Mouse (Mus musculus) MEL (cell line): Measurements from ENCODE around the gene Pacsin1. TPM values are rescaled to one million over a fixed set of nuclear protein-coding genes. Genes with fewer than 3 reads are reported as not detected.
A peak's percentile ranks its signal among the peaks of the same experiment; 100 is the strongest.

Experiments used
- DNase-seq: peaks from one replicate; pipeline ENCODE4 v3.0.0; 2011; ENCODE audit warnings: low read depth, low spot score
- H3K27ac ChIP-seq: 2 replicates; pipeline ENCODE4 v1.5.1; 2012; ENCODE audit warnings: low read depth, mild to moderate bottlenecking, control low read depth, low read length, moderate library complexity; ENCODE audit not compliant: control insufficient read depth
- H3K27me3 ChIP-seq, 2 experiments: fragments of 150-350 bp in 1 of 2; sonication (generic) in 1 of 2; 2 replicates each; pipeline ENCODE4 v1.6.1; 2012; ENCODE audit warnings: low read length in 2 of 2, mild to moderate bottlenecking in 2 of 2, improper control_type of control experiment in 1 of 2, moderate library complexity in 1 of 2; ENCODE audit not compliant: insufficient read depth in 2 of 2, control insufficient read depth in 1 of 2
- H3K36me3 ChIP-seq, 2 experiments: 2 replicates each; pipeline ENCODE4 v1.6.1; 2012 to 2014; ENCODE audit warnings: low read length in 2 of 2, improper control_type of control experiment in 1 of 2, inconsistent platforms in 1 of 2, mild to moderate bottlenecking in 1 of 2; ENCODE audit not compliant: insufficient read depth in 2 of 2, control insufficient read depth in 1 of 2
- H3K4me1 ChIP-seq, 2 experiments: fragments of 150-350 bp in 1 of 2; sonication (generic) in 1 of 2; 2 replicates each; pipeline ENCODE4 v1.6.1; 2012; ENCODE audit warnings: low read length in 2 of 2, improper control_type of control experiment in 1 of 2, mild to moderate bottlenecking in 1 of 2; ENCODE audit not compliant: insufficient read depth in 2 of 2, control insufficient read depth in 1 of 2
- H3K4me3 ChIP-seq, 2 experiments: fragments of 150-350 bp in 1 of 2; sonication (generic) in 1 of 2; 2 replicates each; pipeline ENCODE4 v1.5.1; 2012; ENCODE audit warnings: low read depth in 2 of 2, low read length in 2 of 2, mild to moderate bottlenecking in 2 of 2, moderate library complexity in 2 of 2, control low read depth in 1 of 2, improper control_type of control experiment in 1 of 2; ENCODE audit not compliant: control insufficient read depth in 1 of 2, insufficient read depth in 1 of 2
- H3K79me2 ChIP-seq: 2 replicates; pipeline ENCODE4 v1.6.1; 2012; ENCODE audit warnings: mild to moderate bottlenecking, low read length, moderate library complexity; ENCODE audit not compliant: control insufficient read depth, poor library complexity, insufficient read depth
- H3K9ac ChIP-seq: 2 replicates; pipeline ENCODE4 v1.6.1; 2012; ENCODE audit warnings: low read depth, mild to moderate bottlenecking, control low read depth, low read length, moderate library complexity; ENCODE audit not compliant: control insufficient read depth, poor library complexity, severe bottlenecking
- H3K9me3 ChIP-seq: fragments of 150-350 bp; sonication (generic); replicated peaks from 2 replicates; pipeline ENCODE4 v1.6.1; 2012; ENCODE audit warnings: mild to moderate bottlenecking, low read length, improper control_type of control experiment, moderate library complexity; ENCODE audit not compliant: insufficient read depth
- CHD1 ChIP-seq: IDR thresholded peaks from 2 replicates; pipeline ENCODE4 v1.6.1; 2012; ENCODE audit warnings: low read depth, mild to moderate bottlenecking, inconsistent platforms, low read length, improper control_type of control experiment
- CHD2 ChIP-seq: IDR thresholded peaks from 2 replicates; pipeline ENCODE4 v1.6.1; 2011; ENCODE audit warnings: low read length, improper control_type of control experiment
- CTCF ChIP-seq, 3 experiments: IDR thresholded peaks in 2 of 3; conservative IDR thresholded peaks in 1 of 3; 2 replicates each; pipeline ENCODE4 v1.5.1; 2011 to 2012; ENCODE audit warnings: low read length in 3 of 3, low read depth in 2 of 3, mild to moderate bottlenecking in 2 of 3, improper control_type of control experiment in 1 of 3, inconsistent platforms in 1 of 3, mixed read lengths in 1 of 3, moderate library complexity in 1 of 3; ENCODE audit not compliant: control insufficient read depth in 1 of 3, insufficient read depth in 1 of 3, poor library complexity in 1 of 3, severe bottlenecking in 1 of 3
- E2F4 ChIP-seq: IDR thresholded peaks from 2 replicates; pipeline ENCODE4 v1.6.1; 2011; ENCODE audit warnings: low read depth, low read length, improper control_type of control experiment, borderline replicate concordance
- EP300 ChIP-seq, 2 experiments: IDR thresholded peaks; 2 replicates each; pipeline ENCODE4 v1.6.1; 2011; ENCODE audit warnings: improper control_type of control experiment in 2 of 2, low read length in 2 of 2, low read depth in 1 of 2, mild to moderate bottlenecking in 1 of 2
- ETS1 ChIP-seq: IDR thresholded peaks from 2 replicates; pipeline ENCODE4 v1.6.1; 2012; ENCODE audit warnings: low read depth, mild to moderate bottlenecking, inconsistent platforms, low read length, improper control_type of control experiment, moderate library complexity
- GABPA ChIP-seq: IDR thresholded peaks from 2 replicates; pipeline ENCODE4 v1.6.1; 2012; ENCODE audit warnings: low read depth, mild to moderate bottlenecking, inconsistent platforms, low read length, improper control_type of control experiment, moderate library complexity
- GATA1 ChIP-seq: IDR thresholded peaks from 2 replicates; pipeline ENCODE4 v1.6.1; 2011; ENCODE audit warnings: low read depth, low read length, improper control_type of control experiment
- HCFC1 ChIP-seq: IDR thresholded peaks from 2 replicates; pipeline ENCODE4 v1.6.1; 2012; ENCODE audit warnings: low read depth, mild to moderate bottlenecking, inconsistent platforms, low read length, improper control_type of control experiment, moderate library complexity
- JUND ChIP-seq: IDR thresholded peaks from 2 replicates; pipeline ENCODE4 v1.6.1; 2011; ENCODE audit warnings: low read depth, mild to moderate bottlenecking, improper control_type of control experiment, low read length
- KAT2A ChIP-seq: conservative IDR thresholded peaks from 2 replicates; pipeline ENCODE4 v1.6.1; 2012; ENCODE audit warnings: low read depth, low read length, improper control_type of control experiment, inconsistent platforms
- MAFK ChIP-seq: IDR thresholded peaks from 2 replicates; pipeline ENCODE4 v1.6.1; 2011; ENCODE audit warnings: low read depth, mild to moderate bottlenecking, low read length, improper control_type of control experiment, borderline replicate concordance
- MAX ChIP-seq: IDR thresholded peaks from 2 replicates; pipeline ENCODE4 v1.6.1; 2011; ENCODE audit warnings: low read length, improper control_type of control experiment
- MAZ ChIP-seq: IDR thresholded peaks from 2 replicates; pipeline ENCODE4 v1.6.1; 2012; ENCODE audit warnings: low read depth, mild to moderate bottlenecking, inconsistent platforms, low read length, improper control_type of control experiment
- MEF2A ChIP-seq: IDR thresholded peaks from 2 replicates; pipeline ENCODE4 v1.6.1; 2014; ENCODE audit warnings: low read depth, mild to moderate bottlenecking, inconsistent platforms, low read length, improper control_type of control experiment; ENCODE audit not compliant: poor library complexity, insufficient replicate concordance, severe bottlenecking; ENCODE audit errors: extremely low read depth
- MXI1 ChIP-seq: IDR thresholded peaks from 2 replicates; pipeline ENCODE4 v1.6.1; 2011; ENCODE audit warnings: mild to moderate bottlenecking, low read depth, low read length, improper control_type of control experiment
- MYB ChIP-seq: IDR thresholded peaks from 2 replicates; pipeline ENCODE4 v1.6.1; 2011; ENCODE audit warnings: mild to moderate bottlenecking, low read depth, low read length, improper control_type of control experiment
- MYC ChIP-seq: IDR thresholded peaks from 2 replicates; pipeline ENCODE4 v1.6.1; 2011; ENCODE audit warnings: low read depth, mild to moderate bottlenecking, low read length, improper control_type of control experiment, moderate library complexity
- NELFE ChIP-seq: IDR thresholded peaks from 2 replicates; pipeline ENCODE4 v1.6.1; 2011; ENCODE audit warnings: low read depth, low read length, improper control_type of control experiment
- NRF1 ChIP-seq: IDR thresholded peaks from 2 replicates; pipeline ENCODE4 v1.6.1; 2014; ENCODE audit warnings: low read depth, mild to moderate bottlenecking, inconsistent platforms, low read length, improper control_type of control experiment, moderate library complexity; ENCODE audit not compliant: poor library complexity, insufficient read depth, severe bottlenecking
- POLR2A ChIP-seq, 2 experiments: IDR thresholded peaks; 2 replicates each; pipeline ENCODE4 v1.6.1; 2011 to 2012; ENCODE audit warnings: low read length in 2 of 2, mild to moderate bottlenecking in 2 of 2, control low read depth in 1 of 2, improper control_type of control experiment in 1 of 2, low read depth in 1 of 2, moderate library complexity in 1 of 2; ENCODE audit not compliant: control insufficient read depth in 1 of 2, insufficient read depth in 1 of 2, poor library complexity in 1 of 2
- POLR2AphosphoS2 ChIP-seq: IDR thresholded peaks from 2 replicates; pipeline ENCODE4 v1.6.1; 2011; ENCODE audit warnings: low read length, improper control_type of control experiment
- POLR2AphosphoS5 ChIP-seq: IDR thresholded peaks from 2 replicates; pipeline ENCODE4 v1.6.1; 2012; ENCODE audit warnings: low read depth, borderline replicate concordance, mild to moderate bottlenecking, inconsistent platforms, low read length, moderate library complexity, mixed read lengths
- RAD21 ChIP-seq: IDR thresholded peaks from 2 replicates; pipeline ENCODE4 v1.6.1; 2011; ENCODE audit warnings: mild to moderate bottlenecking, low read depth, low read length, improper control_type of control experiment
- RCOR1 ChIP-seq: IDR thresholded peaks from 2 replicates; pipeline ENCODE4 v1.6.1; 2012; ENCODE audit warnings: low read depth, mild to moderate bottlenecking, inconsistent platforms, low read length, improper control_type of control experiment
- SIN3A ChIP-seq: IDR thresholded peaks from 2 replicates; pipeline ENCODE4 v1.6.1; 2012; ENCODE audit warnings: low read length, improper control_type of control experiment, inconsistent platforms
- SMC3 ChIP-seq: IDR thresholded peaks from 2 replicates; pipeline ENCODE4 v1.6.1; 2011; ENCODE audit warnings: low read depth, low read length, improper control_type of control experiment
- TAL1 ChIP-seq: IDR thresholded peaks from 2 replicates; pipeline ENCODE4 v1.6.1; 2012; ENCODE audit warnings: mild to moderate bottlenecking, inconsistent platforms, low read length, moderate library complexity, mixed read lengths
- TBP ChIP-seq: IDR thresholded peaks from 2 replicates; pipeline ENCODE4 v1.8.0; 2011; ENCODE audit warnings: low read depth, low read length, improper control_type of control experiment
- UBTF ChIP-seq: IDR thresholded peaks from 2 replicates; pipeline ENCODE4 v1.6.1; 2012; ENCODE audit warnings: low read depth, mild to moderate bottlenecking, inconsistent platforms, low read length, improper control_type of control experiment, moderate library complexity, borderline replicate concordance; ENCODE audit not compliant: insufficient read depth
- USF1 ChIP-seq: IDR thresholded peaks from 2 replicates; pipeline ENCODE4 v1.6.1; 2014; ENCODE audit warnings: low read depth, mild to moderate bottlenecking, inconsistent platforms, low read length, improper control_type of control experiment, moderate library complexity
- USF2 ChIP-seq, 2 experiments: IDR thresholded peaks; 2 replicates each; pipeline ENCODE4 v1.6.1; 2011 to 2012; ENCODE audit warnings: improper control_type of control experiment in 2 of 2, low read length in 2 of 2, borderline replicate concordance in 1 of 2, inconsistent platforms in 1 of 2, low read depth in 1 of 2, mild to moderate bottlenecking in 1 of 2; ENCODE audit not compliant: insufficient read depth in 1 of 2
- ZC3H11A ChIP-seq: IDR thresholded peaks from 2 replicates; pipeline ENCODE4 v1.6.1; 2012; ENCODE audit warnings: low read depth, mild to moderate bottlenecking, inconsistent platforms, low read length, improper control_type of control experiment
- ZKSCAN1 ChIP-seq: IDR thresholded peaks from 2 replicates; pipeline ENCODE4 v1.6.1; 2012; ENCODE audit warnings: low read depth, mild to moderate bottlenecking, inconsistent platforms, low read length, improper control_type of control experiment, moderate library complexity
- ZMIZ1 ChIP-seq: IDR thresholded peaks from 2 replicates; pipeline ENCODE4 v1.6.1; 2012; ENCODE audit warnings: low read depth, mild to moderate bottlenecking, inconsistent platforms, low read length, improper control_type of control experiment, moderate library complexity
- ZNF384 ChIP-seq: IDR thresholded peaks from 2 replicates; pipeline ENCODE4 v1.6.1; 2012; ENCODE audit warnings: low read depth, mild to moderate bottlenecking, inconsistent platforms, low read length, improper control_type of control experiment
- polyA plus RNA-seq, 2 experiments: library from polyadenylated mRNA; stranded (reverse) in 1 of 2; unstranded in 1 of 2; fragments of >175 nt in 1 of 2; fragments of >200 nt in 1 of 2; gene quantifications; 2 replicates each; pipeline versions ENCODE4 v1.2.1 to v1.2.4; 2012; ENCODE audit warnings: low replicate concordance in 2 of 2, low read depth in 1 of 2; ENCODE audit not compliant: insufficient read length in 2 of 2, insufficient read depth in 1 of 2, missing spikeins in 1 of 2
- total RNA-seq: library from RNA; depleted of rRNA; stranded (reverse); fragments of 300-350 nt; gene quantifications from 2 replicates; pipeline ENCODE4 v1.2.3, GENCODE M21; 2012

The Pacsin1 gene
- total and polyA plus RNA-seq, 3 experiments, result 0.17 TPM; not detected in 2

GRCm38 (mm10) chr17:27634871-27635574 is 20.3 kb upstream of the Pacsin1 start, which contains the start of gene RPS10-NUDT3:
Gene RPS10-NUDT3 (minus strand): TSS chr17:27635222.
- peaks cover 11 to 13% of the 10 kb centered on the region in 2 experiments for H3K36me3 ChIP-seq
- peaks cover 40% of the 10 kb centered on the region for H3K79me2 ChIP-seq
- H3K9me3 ChIP-seq, result no peaks in the 10 kb centered on the region
- H3K27ac ChIP-seq, result peak within 1 kb of the TSS; percentile 71
- H3K4me1 ChIP-seq, result peaks cover 0 to 5% of the 10 kb centered on the region in 2 experiments; a peak in 1 of 4 replicates
- peak within 1 kb of the TSS; percentile 83 for H3K9ac ChIP-seq
- H3K4me3 ChIP-seq, result peak within 1 kb of the TSS; percentile 73 to 76
- peak; percentile 94 for DNase-seq
- no peaks in the 10 kb centered on the region for H3K27me3 ChIP-seq
- TF ChIP-seq UBTF, result 0 out of 2 replicates have a peak, but pooled peaks have one; percentile 76
- TF ChIP-seq JUND, result no peak
- TF ChIP-seq SIN3A, result peak; percentile 87
- no peak for TF ChIP-seq MEF2A
- no peak for TF ChIP-seq MAFK
- TF ChIP-seq CHD2, result no peak
- peak; percentile 84 to 90 for TF ChIP-seq POLR2A (IDR thresholded peaks at IDR 0.05; ENCODE audit: control insufficient read depth in 1 of 2, insufficient read depth in 1 of 2, low read depth in 1 of 2, low read length in 2 of 2, poor library complexity in 1 of 2)
- 0 out of 6 replicates have a peak, but pooled peaks of 1 of the 3 experiments have one; percentile 0 for TF ChIP-seq CTCF (IDR thresholded peaks at IDR 0.05 in 2 of 3, conservative IDR thresholded peaks at IDR 0.05 in 1 of 3; ENCODE audit: control insufficient read depth in 1 of 3, insufficient read depth in 1 of 3, low read depth in 2 of 3, low read length in 3 of 3, poor library complexity in 1 of 3, severe bottlenecking in 1 of 3)
- peak; percentile 94 for TF ChIP-seq POLR2AphosphoS2
- no peak; the same call in 1 of the 2 replicates for TF ChIP-seq ZNF384
- TF ChIP-seq NELFE, result peak; percentile 97
- TF ChIP-seq GATA1, result no peak
- peak; percentile 81 for TF ChIP-seq MXI1
- no peak for TF ChIP-seq USF1
- no peak for TF ChIP-seq USF2 (IDR thresholded peaks at IDR 0.05; ENCODE audit: borderline replicate concordance in 1 of 2, insufficient read depth in 1 of 2, low read depth in 1 of 2, low read length in 2 of 2)
- peak; percentile 70 for TF ChIP-seq KAT2A
- 0 out of 2 replicates have a peak, but pooled peaks have one; percentile 25 for TF ChIP-seq RCOR1
- TF ChIP-seq GABPA, result no peak
- TF ChIP-seq MYC, result peak; percentile 96
- no peak; the same call in 1 of the 2 replicates for TF ChIP-seq CHD1
- TF ChIP-seq MAX, result peak; percentile 85
- no peak for TF ChIP-seq TAL1
- peak; percentile 86 for TF ChIP-seq NRF1
- no peak for TF ChIP-seq RAD21
- peak; percentile 91 for TF ChIP-seq HCFC1
- no peak for TF ChIP-seq POLR2AphosphoS5
- no peak for TF ChIP-seq SMC3
- no peak; the same call in 1 of the 2 replicates for TF ChIP-seq E2F4
- TF ChIP-seq ZC3H11A, result no peak
- TF ChIP-seq ZMIZ1, result peak; percentile 92
- TF ChIP-seq MYB, result no peak
- peak in 1 of 2 experiments; percentile 31; a peak in 1 of 4 replicates for TF ChIP-seq EP300 (IDR thresholded peaks at IDR 0.05; ENCODE audit: low read depth in 1 of 2, low read length in 2 of 2)
- TF ChIP-seq ZKSCAN1, result no peak
- peak; percentile 62 for TF ChIP-seq MAZ
- TF ChIP-seq TBP, result peak; percentile 90
- TF ChIP-seq ETS1, result 0 out of 2 replicates have a peak, but pooled peaks have one; percentile 9
